Mouse (Mus musculus) adrenal gland, postnatal 36 days (tissue): ENCODE measurements around the gene 1700056E22Rik. TPM values are rescaled to one million over a fixed set of nuclear protein-coding genes. Genes with fewer than 3 reads are reported as not detected.

ENCODE experiments used
- DNase-seq, 2 experiments: peaks; one replicate each; pipeline ENCODE4 v3.0.0; 2021; ENCODE audit warnings: mixed read lengths in 1 of 2
- total RNA-seq, 2 experiments: library from RNA; stranded (reverse); gene quantifications; 2 replicates each; pipeline ENCODE4 v1.2.3; 2021

The 1700056E22Rik gene
- total RNA-seq, 2 experiments from 2014 or later = 1.8 to 2.5 TPM

DNA sequence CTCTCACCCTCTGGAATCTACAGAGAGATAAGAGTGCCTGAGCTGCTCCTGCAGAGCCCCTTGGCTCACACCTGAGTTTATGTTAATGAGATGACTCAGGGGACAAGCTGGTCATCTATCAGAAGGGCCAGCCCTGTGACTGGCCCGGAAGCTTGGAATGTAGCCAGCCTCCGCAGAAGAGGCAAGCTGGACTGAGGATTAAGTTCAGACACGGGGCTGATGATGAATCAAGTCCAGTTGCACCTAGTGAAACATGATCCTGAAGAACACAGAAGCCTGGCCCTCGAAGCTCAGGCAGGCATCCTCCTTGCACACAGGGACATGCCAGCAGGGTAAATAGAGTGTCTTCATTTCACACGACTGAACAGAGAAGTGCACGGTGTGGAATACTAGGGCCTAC is 17.7 kb upstream of the 1700056E22Rik start:
- peak; percentile 79 to 84 for DNase-seq

- no peak for DNase-seq
These were observed 17.2 kb upstream of the 1700056E22Rik start for GRCm38 (mm10) chr1:184051286-184051685.

GRCm38 (mm10) chr1:184048675-184049418 is 14.7 kb upstream of the 1700056E22Rik start:
- DNase-seq = peak in 1 of 2 experiments; percentile 27

DNA sequence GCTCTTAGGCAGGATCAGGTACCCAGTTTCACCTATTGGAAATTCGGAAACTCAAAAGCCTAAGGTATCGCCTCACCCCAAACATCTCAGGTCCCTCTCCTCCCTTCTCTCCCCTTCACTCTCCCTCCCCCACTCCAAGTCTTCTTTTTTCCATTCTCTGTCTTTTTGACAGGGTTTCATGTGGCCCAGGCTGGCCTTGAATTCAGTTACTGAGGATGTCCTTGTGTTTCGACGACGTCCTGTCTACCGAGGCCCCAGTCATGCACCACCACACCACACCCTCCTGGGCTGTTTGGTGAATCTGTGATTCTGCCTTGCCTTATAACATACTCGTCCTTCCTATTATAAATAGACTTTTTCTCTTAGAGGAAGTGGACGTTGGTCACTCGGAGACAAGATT is 13.7 kb upstream of the 1700056E22Rik start:
- peak; percentile 26 to 44 for DNase-seq

- DNase-seq = no peak
These were observed 12.1 kb upstream of the 1700056E22Rik start for GRCm38 (mm10) chr1:184046070-184046677.

DNA sequence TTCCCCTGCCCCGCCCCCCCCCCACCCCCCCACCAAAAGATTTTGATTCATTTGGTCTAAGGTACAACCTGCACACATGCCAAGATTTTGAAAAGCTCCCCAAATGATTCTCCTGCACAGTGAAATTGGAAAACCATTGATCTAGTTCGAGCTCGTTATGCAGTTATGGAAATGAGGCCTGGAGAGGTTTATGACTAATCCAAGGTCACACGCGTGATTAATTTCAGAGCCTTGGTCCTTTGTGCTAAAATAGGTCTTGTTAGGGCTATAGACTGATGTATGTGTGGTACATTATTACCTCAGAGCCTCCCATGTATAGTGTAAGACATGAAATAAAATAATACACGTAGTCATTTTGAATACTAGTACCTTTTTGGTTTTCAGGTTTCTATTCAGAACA is 9.3 kb upstream of the 1700056E22Rik start:
- no peak for DNase-seq

- no peak for DNase-seq
These were observed 8.6 kb upstream of the 1700056E22Rik start for GRCm38 (mm10) chr1:184042745-184043144.

DNA sequence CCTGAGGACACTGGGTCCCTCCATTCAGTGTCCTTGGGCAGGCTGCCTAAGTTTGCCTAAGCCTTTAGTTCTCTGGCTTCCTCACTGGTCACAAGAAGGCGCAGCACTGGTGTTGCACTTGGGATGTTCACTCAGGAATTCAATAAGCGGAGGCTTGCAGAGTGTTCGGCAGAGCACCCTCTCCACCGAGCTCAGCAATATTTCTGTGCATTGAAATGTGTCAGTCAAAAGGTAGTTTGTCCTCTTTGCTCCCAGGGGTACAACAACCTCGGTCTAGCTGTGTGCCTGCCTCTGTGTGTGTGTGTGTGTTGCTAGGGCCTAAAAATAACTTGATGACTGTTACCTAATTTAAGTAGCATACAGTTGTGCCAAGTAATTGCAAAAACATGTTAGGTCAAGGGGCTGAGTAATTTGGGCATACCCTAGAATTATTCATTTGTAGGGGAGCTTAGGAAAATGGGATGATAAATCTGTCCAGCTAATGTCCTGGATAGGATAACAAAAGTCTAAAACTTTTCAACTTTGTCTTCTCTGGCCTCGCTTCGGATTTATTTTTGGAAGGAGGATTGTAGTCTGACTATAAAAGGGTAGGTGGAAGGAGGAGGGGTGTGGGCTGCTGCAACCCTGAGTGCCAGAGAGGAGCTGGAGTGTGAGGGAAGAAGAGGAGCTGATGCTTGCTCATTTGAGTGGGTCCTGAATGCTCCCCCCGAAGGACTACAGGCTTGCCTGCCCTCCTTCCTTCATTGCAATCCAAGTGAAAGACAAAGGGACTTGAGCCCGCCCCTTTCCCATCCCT is 7.9 kb upstream of the 1700056E22Rik start:
- DNase-seq = peak; percentile 85 to 89

DNA sequence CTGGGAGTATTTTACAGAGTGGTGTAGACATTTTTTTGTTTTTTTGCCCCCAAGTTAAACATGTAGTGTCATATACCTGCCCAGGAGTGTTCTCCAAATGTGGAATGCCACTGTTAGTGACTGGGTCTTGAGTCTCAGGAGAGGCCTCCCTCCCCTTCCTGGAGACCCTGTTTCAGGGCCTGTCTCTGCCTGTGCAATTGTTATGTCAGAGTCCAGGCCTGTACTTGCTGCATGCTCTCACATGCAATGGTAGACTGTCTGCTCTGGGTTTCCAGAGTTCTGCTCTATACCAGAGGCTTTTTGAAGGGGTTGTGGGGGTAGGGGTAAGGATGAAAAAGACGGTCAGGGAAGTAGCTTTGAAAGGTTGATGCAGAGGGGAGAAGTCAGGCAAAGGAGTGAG is 6.8 kb upstream of the 1700056E22Rik start:
- no peak for DNase-seq

GRCm38 (mm10) chr1:184040181-184040580 is 6.1 kb upstream of the 1700056E22Rik start:
- DNase-seq = no peak

GRCm38 (mm10) chr1:184039301-184039700 is 5.2 kb upstream of the 1700056E22Rik start:
- no peak for DNase-seq

DNA sequence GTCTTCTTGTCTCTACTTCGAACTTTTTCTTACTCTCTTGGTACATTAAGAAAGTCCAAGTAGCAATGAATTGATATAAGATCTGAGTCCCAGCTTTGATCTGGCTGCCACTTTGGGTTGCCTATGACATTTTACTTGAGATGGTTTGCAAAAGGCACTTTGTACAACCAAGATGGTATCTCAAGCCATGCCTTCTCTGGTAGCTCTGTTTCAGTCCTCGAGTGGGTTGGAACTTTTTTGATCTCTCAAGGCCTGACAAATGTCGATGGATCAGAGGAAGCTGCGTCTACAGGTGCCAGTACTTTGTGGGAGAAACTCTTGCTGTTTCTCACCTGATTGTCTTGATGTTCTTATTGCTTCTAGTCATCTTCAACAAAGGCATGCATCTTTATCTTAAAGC is 3.7 kb upstream of the 1700056E22Rik start:
- DNase-seq = no peak

- DNase-seq = peak in 1 of 2 experiments; percentile 11
These were observed 1.3 kb upstream of the 1700056E22Rik start for GRCm38 (mm10) chr1:184035346-184035903.

DNA sequence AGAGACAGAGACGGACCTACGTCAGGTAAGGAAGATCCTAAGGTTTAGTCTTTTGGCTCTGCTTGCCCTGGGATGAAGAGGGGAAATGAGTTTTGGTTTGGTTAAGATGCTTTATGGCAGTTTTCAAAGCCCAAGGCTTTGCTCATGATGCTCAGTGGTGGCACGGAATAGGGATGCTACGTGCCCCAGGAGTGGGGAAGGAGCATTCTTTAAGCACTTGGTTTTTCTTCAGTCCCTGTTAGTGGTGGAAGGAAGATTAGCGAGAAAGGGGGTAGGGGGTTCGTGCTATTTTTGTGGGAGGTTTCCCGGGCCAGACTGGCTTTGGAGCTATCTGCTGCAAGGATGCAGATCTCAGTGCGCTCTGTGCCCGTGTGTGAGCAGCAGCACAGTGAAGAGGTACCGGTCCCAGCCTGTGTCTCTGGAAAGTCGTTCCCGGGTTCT is 660 bp upstream of the 1700056E22Rik start:
- DNase-seq = peak; percentile 43 to 45

GRCm38 (mm10) chr1:184033390-184034010 is 601 bp downstream of the 1700056E22Rik start:
- peak; percentile 76 to 86 for DNase-seq

DNA sequence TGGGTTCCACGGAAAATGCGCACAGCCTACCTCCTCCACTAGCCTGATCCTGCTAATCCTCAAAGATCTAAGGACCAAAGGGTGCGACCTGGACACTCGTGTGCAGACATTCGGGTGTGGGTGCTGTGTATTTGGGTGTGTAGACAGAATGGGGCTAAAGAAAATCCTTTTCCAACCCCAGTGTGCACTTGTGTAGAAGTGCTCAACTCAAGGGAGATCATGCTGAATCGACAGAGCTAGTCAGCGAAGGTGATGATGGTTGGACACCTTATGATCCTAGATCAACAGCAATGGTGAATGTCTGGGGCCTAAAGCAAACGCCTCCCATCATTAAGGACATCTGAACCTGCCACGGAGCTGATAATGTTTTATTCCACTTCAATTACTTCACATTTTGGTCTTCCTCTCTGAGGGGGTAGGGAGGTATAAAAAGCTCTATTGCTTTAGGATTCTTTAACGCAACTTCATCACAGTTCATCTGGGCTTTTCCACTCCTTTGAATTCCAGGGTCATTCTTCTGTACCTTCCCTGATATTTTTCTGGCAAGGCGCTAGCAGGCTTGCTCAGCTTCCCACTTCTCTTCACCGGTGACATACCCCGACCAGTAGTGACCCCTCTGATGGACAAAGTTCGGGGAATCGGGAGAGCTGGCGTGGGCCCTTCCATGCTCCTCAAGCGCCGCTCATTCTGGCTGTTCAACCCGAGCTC is 1.3 kb downstream of the 1700056E22Rik start:
- DNase-seq = no peak

- no peak for DNase-seq
These were observed 3.9 kb downstream of the 1700056E22Rik start for GRCm38 (mm10) chr1:184030070-184030802.

GRCm38 (mm10) chr1:184027039-184027438 is 7.1 kb downstream of the 1700056E22Rik start:
- DNase-seq = no peak

- DNase-seq = no peak
These were observed 9.0 kb downstream of the 1700056E22Rik start for GRCm38 (mm10) chr1:184025079-184025478.

DNA sequence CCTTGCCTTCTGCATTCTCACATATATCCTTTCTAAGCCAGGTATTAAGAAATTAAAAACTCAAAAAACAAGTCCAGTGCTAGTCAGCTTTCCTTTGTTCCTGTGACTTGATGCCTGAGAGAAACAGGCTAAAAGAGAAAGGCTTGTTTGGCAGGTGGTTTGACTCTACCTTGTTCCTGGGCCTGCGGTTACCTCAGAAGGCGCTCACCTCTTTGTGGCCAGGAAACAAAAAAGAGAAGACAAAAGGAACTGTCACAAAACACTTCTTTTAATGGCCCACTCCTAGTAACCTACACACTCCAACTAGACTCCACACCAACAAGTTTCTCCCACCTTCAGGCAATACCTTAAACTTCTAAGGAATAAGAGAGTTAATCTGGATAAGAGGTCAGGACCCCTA is 9.5 kb downstream of the 1700056E22Rik start:
- no peak for DNase-seq

- DNase-seq = no peak
These were observed 10.1 kb downstream of the 1700056E22Rik start for GRCm38 (mm10) chr1:184023971-184024370.
